8 mouse cellular contexts compared by ENCODE assay signal in the genomic region with DNA sequence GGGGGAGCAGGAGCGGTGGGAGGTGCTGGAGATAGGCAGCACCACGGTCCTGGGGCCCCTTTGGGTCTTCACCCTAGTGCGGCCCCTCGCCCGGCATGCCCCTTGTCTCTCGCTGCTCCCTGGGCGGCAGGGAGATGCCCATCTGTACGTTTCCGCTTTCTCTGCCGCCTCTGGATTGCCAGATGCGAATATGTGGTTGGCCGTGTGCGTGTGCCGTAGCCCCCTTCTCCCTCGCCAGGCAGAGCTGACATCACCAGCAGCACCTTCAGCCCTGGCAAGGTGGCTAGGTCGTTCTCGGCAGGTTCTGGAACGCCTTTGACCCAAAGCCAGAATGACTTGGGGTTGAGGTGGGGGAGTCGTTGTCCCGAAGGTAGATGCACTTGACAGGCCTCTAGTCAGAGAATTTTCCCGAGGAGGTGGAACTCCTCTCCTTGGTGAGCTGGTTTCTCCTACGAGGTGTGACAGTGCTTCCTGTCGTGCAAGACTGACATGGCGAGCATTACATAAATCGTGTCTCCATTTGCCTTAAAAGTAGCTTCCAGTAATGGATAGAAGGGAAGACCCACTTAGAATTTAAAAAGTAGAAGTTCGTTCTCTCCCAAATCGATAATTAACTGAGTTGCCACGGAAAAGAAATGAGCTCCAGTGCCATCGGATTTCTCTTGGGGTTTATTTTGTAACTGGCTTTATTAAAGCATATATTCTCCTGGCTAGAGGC. TPM values are rescaled to one million over a fixed set of nuclear protein-coding genes. Genes with fewer than 3 reads are reported as not detected.
DNase-seq lines count a peak whose midpoint lies in the region; ATAC-seq and TF ChIP-seq lines count a peak whose summit lies in the region.

No protein-coding gene starts in this region.

- H3K36me3 ChIP-seq in testis, adult 2 months (ENCODE audit: control insufficient read depth, insufficient read depth, low read length) = peaks cover 7% of the 10 kb centered on the region
- peaks cover 22% of the 10 kb centered on the region for H3K36me3 ChIP-seq in intestine, embryonic 15.5 days

- peak overlapping the region; percentile 62 for H3K27ac ChIP-seq in testis, adult 2 months (ENCODE audit: control insufficient read depth, insufficient read depth, low read depth, low read length)
- peak overlapping the region; percentile 9; the same call in 1 of the 2 replicates for H3K27ac ChIP-seq in embryonic fibroblast, embryonic 13.5 days (ENCODE audit: insufficient read depth, low read length)
- H3K27ac ChIP-seq in intestine, embryonic 15.5 days = peak overlapping the region; percentile 90

- peak; percentile 48 to 73 for DNase-seq in frontal cortex, postnatal 36 days (ENCODE audit: low spot score in 2 of 2)
- DNase-seq in frontal cortex, adult 2 months (ENCODE audit: extremely low spot score in 1 of 2, low spot score in 1 of 2) = no peak
- no peak for DNase-seq in testis, postnatal 14 days (ENCODE audit: low spot score)
- DNase-seq in adrenal gland, postnatal 36 days = no peak

- H3K4me3 ChIP-seq in testis, adult 2 months (ENCODE audit: control insufficient read depth, low read depth, low read length) = peak overlapping the region; percentile 90
- H3K4me3 ChIP-seq in embryonic fibroblast, embryonic 13.5 days (ENCODE audit: insufficient read depth, low read length) = peak overlapping the region; percentile 79
- H3K4me3 ChIP-seq in intestine, embryonic 15.5 days (replicated peaks) = peak overlapping the region; percentile 98

- H3K4me1 ChIP-seq in testis, adult 2 months (ENCODE audit: control insufficient read depth, insufficient read depth, low read length) = peaks cover 10% of the 10 kb centered on the region
- no peaks in the 10 kb centered on the region for H3K4me1 ChIP-seq in embryonic fibroblast, embryonic 13.5 days (ENCODE audit: control insufficient read depth, insufficient read depth, low read length)
- peaks cover 4% of the 10 kb centered on the region; the same call in 1 of the 2 replicates for H3K4me1 ChIP-seq in intestine, embryonic 15.5 days (replicated peaks)

- H3K9me3 ChIP-seq in intestine, embryonic 15.5 days = no peaks in the 10 kb centered on the region

- no peaks in the 10 kb centered on the region for H3K27me3 ChIP-seq in testis, adult 2 months (ENCODE audit: control insufficient read depth, insufficient read depth, low read length)
- H3K27me3 ChIP-seq in intestine, embryonic 15.5 days (replicated peaks) = no peaks in the 10 kb centered on the region

- no peak for TF ChIP-seq CTCF in testis, adult 2 months (IDR thresholded peaks at IDR 0.05; ENCODE audit: control insufficient read depth, insufficient read depth, insufficient replicate concordance, low read depth, low read length)
- no peak for TF ChIP-seq CTCF in embryonic fibroblast, embryonic 13.5 days (IDR thresholded peaks at IDR 0.05; ENCODE audit: borderline replicate concordance, insufficient read depth, low read length)

- WGBS in intestine, embryonic 15.5 days = 5% methylated on average over 29 of the region's 29 CpGs

- H3K9ac ChIP-seq in intestine, embryonic 15.5 days = peak overlapping the region; percentile 93

- peak; percentile 30; the same call in 1 of the 2 replicates for TF ChIP-seq POLR2A in testis, adult 2 months (IDR thresholded peaks at IDR 0.05; ENCODE audit: control insufficient read depth, low read depth, low read length)
- TF ChIP-seq POLR2A in embryonic fibroblast, embryonic 13.5 days (IDR thresholded peaks at IDR 0.05; ENCODE audit: low read depth, low read length) = no peak

- H3K4me2 ChIP-seq in intestine, embryonic 15.5 days (replicated peaks) = peak overlapping the region; percentile 83

- ATAC-seq in intestine, embryonic 15.5 days = peak; percentile 20
- ATAC-seq in monocyte, adult 5-6 weeks (replicated peaks; ENCODE audit: insufficient number of reproducible peaks, low FRiP score, low TSS enrichment, poor library complexity, severe bottlenecking) = peak; percentile 9; the same call in 1 of the 2 replicates

RNA-seq across cellular contexts. Expression of gene Calm1, which starts 1.6 kb away (rescaled TPM):
- 1,569 and 1,574 TPM in 2 replicates for polyA plus RNA-seq in frontal cortex, adult 2 months (2012; rRNA removed)
- polyA plus RNA-seq in testis, adult 2 months (2012; rRNA removed) = 331 and 365 TPM in 2 replicates
- 594 and 640 TPM in 2 replicates for polyA plus RNA-seq in embryonic fibroblast, embryonic 13.5 days (2011; ENCODE audit: insufficient read length, low read depth, missing spikeins)
- 2,249 and 2,526 TPM in 2 replicates for polyA plus RNA-seq in intestine, embryonic 15.5 days (2015; fragmentation: Nextera tagmentation; extraction: Ambion mirVana)
- total RNA-seq in monocyte, adult 5-6 weeks (2017) = 1,452 to 2,258 TPM (median 2,098 TPM) in 3 replicates
- 100 to 1,000 TPM; 361 to 418 TPM for total RNA-seq in adrenal gland, postnatal 36 days (2021)

RNA-seq across cellular contexts. Expression of gene Nrde2, which starts 41.4 kb away (rescaled TPM):
- polyA plus RNA-seq in frontal cortex, adult 2 months (2012; rRNA removed) = 12.0 and 14.9 TPM in 2 replicates
- polyA plus RNA-seq in testis, adult 2 months (2012; rRNA removed) = 7.0 and 8.1 TPM in 2 replicates
- polyA plus RNA-seq in embryonic fibroblast, embryonic 13.5 days (2011; ENCODE audit: insufficient read length, low read depth, missing spikeins) = 7.1 and 8.1 TPM in 2 replicates
- 10.2 and 12.1 TPM in 2 replicates for polyA plus RNA-seq in intestine, embryonic 15.5 days (2015; fragmentation: Nextera tagmentation; extraction: Ambion mirVana)
- total RNA-seq in monocyte, adult 5-6 weeks (2017) = 25.2 to 42.8 TPM (median 28.1 TPM) in 3 replicates
- 10 to 100 TPM; 11.6 to 20.2 TPM for total RNA-seq in adrenal gland, postnatal 36 days (2021)

Comparison
In these comparisons a context has a peak if more than half of its experiments do, and no peak if none do; other contexts are left out.
1. DNase-seq: peak in frontal cortex, postnatal 36 days (2 of 2); none in frontal cortex, adult 2 months (0 of 2), testis, postnatal 14 days (single experiment) and adrenal gland, postnatal 36 days (0 of 2).
2. H3K27ac ChIP-seq: peak in every context shown above with its lines; median percentile 90 in intestine, embryonic 15.5 days; 62 in testis, adult 2 months; 9 in embryonic fibroblast, embryonic 13.5 days.
3. Peak in every context shown above with its lines, with median percentiles within 50 percentile points of each other: H3K4me3 ChIP-seq.